Mouse (Mus musculus): ENCODE data around the gene Gimap1. TPM values are rescaled to one million over a fixed set of nuclear protein-coding genes. Genes with fewer than 3 reads are reported as not detected.

The Gimap1 gene
- total and polyA plus RNA-seq, 2 experiments = 2.5 to 4.1 TPM

DNA sequence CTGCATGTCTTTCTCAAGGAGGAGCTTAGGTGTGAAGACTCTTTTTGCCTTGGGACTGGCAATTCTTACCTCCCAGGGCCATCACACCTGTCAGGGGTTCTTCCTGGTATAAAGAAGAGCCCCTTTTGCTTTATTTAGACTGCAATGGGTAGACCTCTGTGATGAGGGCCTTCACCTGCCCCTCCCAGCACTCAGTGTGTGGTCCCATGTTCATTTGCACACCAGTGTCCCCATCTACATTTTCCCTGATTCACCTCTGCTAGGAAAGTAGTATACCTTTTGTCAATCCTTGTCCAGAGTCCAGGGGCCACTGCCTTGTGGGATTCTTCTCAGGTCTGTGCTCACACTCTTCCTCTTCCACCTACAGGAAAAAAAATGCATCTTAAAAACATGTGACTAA, 34.7 kb upstream of the Gimap1 start:
- no peaks in the 10 kb centered on the region for H3K79me2 ChIP-seq (ENCODE audit: control insufficient read depth, insufficient read depth, low read length)
- no peak overlapping the region for H3K9ac ChIP-seq (ENCODE audit: low read depth, low read length)
- no peaks in the 10 kb centered on the region for H3K27me3 ChIP-seq (ENCODE audit: control insufficient read depth, insufficient read depth, low read length)
- no peak overlapping the region for H3K4me3 ChIP-seq (ENCODE audit: insufficient read depth, low read depth, low read length)
- H3K4me1 ChIP-seq (ENCODE audit: control insufficient read depth, insufficient read depth, low read length) = peaks cover 4% of the 10 kb centered on the region; the same call in 1 of the 2 replicates
- H3K27ac ChIP-seq (replicated peaks; ENCODE audit: insufficient read depth, low read depth, low read length) = peak overlapping the region; percentile 40; the same call in 1 of the 2 replicates
- DNase-seq (ENCODE audit: extremely low read depth, low read depth, low spot score) = no peak
- TF ChIP-seq POLR2A (IDR thresholded peaks at IDR 0.05; ENCODE audit: extremely low read depth, insufficient read depth, low read length) (no peak), CTCF (IDR thresholded peaks at IDR 0.05; ENCODE audit: low read depth, low read length) (no peak)
- peaks cover 4% of the 10 kb centered on the region; the same call in 1 of the 2 replicates for H3K36me3 ChIP-seq (ENCODE audit: control insufficient read depth, insufficient read depth, low read length)

GRCm38 (mm10) chr6:48706130-48706529, 32.7 kb upstream of the Gimap1 start:
- H3K4me1 ChIP-seq (ENCODE audit: control insufficient read depth, insufficient read depth, low read length) = peaks cover 4% of the 10 kb centered on the region; the same call in 1 of the 2 replicates
- H3K27ac ChIP-seq (replicated peaks; ENCODE audit: insufficient read depth, low read depth, low read length) = peak overlapping the region; percentile 75
- 80% methylated on average over 3 of the region's 3 CpGs for WGBS
- DNase-seq (ENCODE audit: extremely low read depth, low read depth, low spot score) = no peak
- no peaks in the 10 kb centered on the region for H3K27me3 ChIP-seq (ENCODE audit: control insufficient read depth, insufficient read depth, low read length)
- TF ChIP-seq POLR2A (IDR thresholded peaks at IDR 0.05; ENCODE audit: extremely low read depth, insufficient read depth, low read length) (no peak), CTCF (IDR thresholded peaks at IDR 0.05; ENCODE audit: low read depth, low read length) (no peak)
- peak overlapping the region; percentile 42 for H3K4me3 ChIP-seq (ENCODE audit: insufficient read depth, low read depth, low read length)
- H3K9ac ChIP-seq (ENCODE audit: low read depth, low read length) = peak overlapping the region; percentile 14
- H3K79me2 ChIP-seq (ENCODE audit: control insufficient read depth, insufficient read depth, low read length) = no peaks in the 10 kb centered on the region
- H3K36me3 ChIP-seq (ENCODE audit: control insufficient read depth, insufficient read depth, low read length) = peaks cover 4% of the 10 kb centered on the region; the same call in 1 of the 2 replicates

DNA sequence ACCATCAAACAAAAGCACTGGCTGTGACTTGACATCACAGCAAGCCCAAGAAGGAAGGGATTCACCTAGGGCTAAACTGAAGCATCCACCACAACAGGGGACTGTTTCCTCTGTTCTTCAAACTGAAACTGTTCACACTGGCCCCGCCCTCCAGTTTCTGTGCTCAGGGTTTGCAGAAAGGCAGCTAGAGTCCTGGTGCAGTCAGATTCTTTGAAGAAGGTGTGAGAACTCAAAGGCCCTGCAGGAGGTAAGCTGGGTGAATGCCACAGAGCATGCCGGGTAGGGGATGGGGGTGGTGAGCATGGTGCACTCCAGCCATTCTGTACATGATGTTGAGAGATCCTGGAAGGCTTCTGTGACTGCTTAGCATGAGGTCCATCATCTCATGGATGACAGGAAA, 20.4 kb upstream of the Gimap1 start, which contains the start of the genes Gm28053 and Gimap7:
Gm28053 (plus strand) TSS at position 153 of the 400 bp plus-strand sequence.
Gimap7 (plus strand) TSS at position 167 of the 400 bp plus-strand sequence.
- WGBS = 73% methylated on average over 2 of the region's 2 CpGs
- no peak for DNase-seq (ENCODE audit: extremely low read depth, low read depth, low spot score)
- Histone ChIP-seq H3K36me3 (ENCODE audit: control insufficient read depth, insufficient read depth, low read length) (no peaks in the 10 kb centered on the region), H3K4me1 (ENCODE audit: control insufficient read depth, insufficient read depth, low read length) (no peaks in the 10 kb centered on the region), H3K79me2 (ENCODE audit: control insufficient read depth, insufficient read depth, low read length) (no peaks in the 10 kb centered on the region), H3K27ac (replicated peaks; ENCODE audit: insufficient read depth, low read depth, low read length) (no peak within 1 kb of the TSS), H3K4me3 (ENCODE audit: insufficient read depth, low read depth, low read length) (no peak within 1 kb of the TSS), H3K27me3 (ENCODE audit: control insufficient read depth, insufficient read depth, low read length) (no peaks in the 10 kb centered on the region), H3K9ac (ENCODE audit: low read depth, low read length) (no peak within 1 kb of the TSS)
- TF ChIP-seq CTCF (IDR thresholded peaks at IDR 0.05; ENCODE audit: low read depth, low read length) = no peak
- TF ChIP-seq POLR2A (IDR thresholded peaks at IDR 0.05; ENCODE audit: extremely low read depth, insufficient read depth, low read length) = no peak

GRCm38 (mm10) chr6:48720326-48720725, 18.5 kb upstream of the Gimap1 start:
- H3K4me3 ChIP-seq (ENCODE audit: insufficient read depth, low read depth, low read length) = no peak overlapping the region
- H3K4me1 ChIP-seq (ENCODE audit: control insufficient read depth, insufficient read depth, low read length) = no peaks in the 10 kb centered on the region
- H3K27me3 ChIP-seq (ENCODE audit: control insufficient read depth, insufficient read depth, low read length) = no peaks in the 10 kb centered on the region
- DNase-seq (ENCODE audit: extremely low read depth, low read depth, low spot score) = no peak
- no peak overlapping the region for H3K9ac ChIP-seq (ENCODE audit: low read depth, low read length)
- TF ChIP-seq POLR2A (IDR thresholded peaks at IDR 0.05; ENCODE audit: extremely low read depth, insufficient read depth, low read length) = no peak
- no peak for TF ChIP-seq CTCF (IDR thresholded peaks at IDR 0.05; ENCODE audit: low read depth, low read length)
- H3K79me2 ChIP-seq (ENCODE audit: control insufficient read depth, insufficient read depth, low read length) = no peaks in the 10 kb centered on the region
- H3K27ac ChIP-seq (replicated peaks; ENCODE audit: insufficient read depth, low read depth, low read length) = no peak overlapping the region
- no peaks in the 10 kb centered on the region for H3K36me3 ChIP-seq (ENCODE audit: control insufficient read depth, insufficient read depth, low read length)
- 78% methylated on average over 4 of the region's 4 CpGs for WGBS

DNA sequence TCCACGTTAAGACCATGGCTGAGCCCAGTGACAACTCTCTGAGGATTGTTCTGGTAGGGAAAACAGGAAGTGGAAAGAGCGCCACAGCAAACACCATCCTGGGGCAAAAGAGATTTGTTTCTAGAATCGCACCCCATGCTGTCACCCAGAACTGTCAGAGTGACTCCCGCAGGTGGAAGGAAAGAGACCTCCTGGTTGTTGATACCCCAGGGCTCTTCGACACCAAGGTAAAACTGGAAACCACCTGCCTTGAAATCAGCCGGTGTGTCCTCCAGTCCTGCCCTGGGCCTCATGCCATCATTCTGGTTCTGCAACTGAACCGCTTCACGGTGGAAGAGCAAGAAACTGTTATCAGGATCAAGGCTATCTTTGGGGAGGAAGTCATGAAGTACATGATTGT, 15.4 kb upstream of the Gimap1 start:
- Histone ChIP-seq H3K4me1 (ENCODE audit: control insufficient read depth, insufficient read depth, low read length) (no peaks in the 10 kb centered on the region), H3K27ac (replicated peaks; ENCODE audit: insufficient read depth, low read depth, low read length) (no peak overlapping the region), H3K27me3 (ENCODE audit: control insufficient read depth, insufficient read depth, low read length) (no peaks in the 10 kb centered on the region), H3K79me2 (ENCODE audit: control insufficient read depth, insufficient read depth, low read length) (no peaks in the 10 kb centered on the region), H3K9ac (ENCODE audit: low read depth, low read length) (no peak overlapping the region), H3K36me3 (ENCODE audit: control insufficient read depth, insufficient read depth, low read length) (no peaks in the 10 kb centered on the region), H3K4me3 (ENCODE audit: insufficient read depth, low read depth, low read length) (no peak overlapping the region)
- TF ChIP-seq CTCF (IDR thresholded peaks at IDR 0.05; ENCODE audit: low read depth, low read length) (no peak), POLR2A (IDR thresholded peaks at IDR 0.05; ENCODE audit: extremely low read depth, insufficient read depth, low read length) (no peak)
- DNase-seq (ENCODE audit: extremely low read depth, low read depth, low spot score) = no peak
- WGBS = 85% methylated on average over 8 of the region's 8 CpGs

- DNase-seq (ENCODE audit: extremely low read depth, low read depth, low spot score) = no peak
These were observed 13.4 kb upstream of the Gimap1 start for GRCm38 (mm10) chr6:48725476-48725875.

More at GRCm38 (mm10) chr6:48725476-48725875, 13.4 kb upstream of the Gimap1 start:
- Histone ChIP-seq H3K79me2 (ENCODE audit: control insufficient read depth, insufficient read depth, low read length) (no peaks in the 10 kb centered on the region), H3K4me1 (ENCODE audit: control insufficient read depth, insufficient read depth, low read length) (no peaks in the 10 kb centered on the region), H3K36me3 (ENCODE audit: control insufficient read depth, insufficient read depth, low read length) (no peaks in the 10 kb centered on the region), H3K27ac (replicated peaks; ENCODE audit: insufficient read depth, low read depth, low read length) (no peak overlapping the region), H3K27me3 (ENCODE audit: control insufficient read depth, insufficient read depth, low read length) (no peaks in the 10 kb centered on the region), H3K4me3 (ENCODE audit: insufficient read depth, low read depth, low read length) (no peak overlapping the region), H3K9ac (ENCODE audit: low read depth, low read length) (no peak overlapping the region)
- TF ChIP-seq CTCF (IDR thresholded peaks at IDR 0.05; ENCODE audit: low read depth, low read length) (no peak), POLR2A (IDR thresholded peaks at IDR 0.05; ENCODE audit: extremely low read depth, insufficient read depth, low read length) (no peak)
- WGBS = 11% methylated on average over 1 of the region's 1 CpGs
